In genomic region chr3:100618511-100618910, GRCm38 (mm10) we compare ENCODE assay signal across 20 mouse cellular contexts.
DNase-seq lines count a peak whose midpoint lies in the region; ATAC-seq and TF ChIP-seq lines count a peak whose summit lies in the region.
"Had no signal": no experiment of that assay in that cellular context is flagged by ENCODE, and none has a peak within 500 bp of the region (broad histone marks: within the 10 kb centered on the region; RNA-seq: fewer than 3 reads in every experiment).

No protein-coding gene starts in this region.

- H3K9me3 ChIP-seq in forebrain, postnatal 0 days (ENCODE audit: low read length): no peaks in the 10 kb centered on the region
- H3K9me3 ChIP-seq: embryonic facial prominence, embryonic 13.5 days; G1E; hindbrain, embryonic 12.5 days; kidney, embryonic 15.5 days; limb, embryonic 15.5 days; lung, embryonic 15.5 days; midbrain, embryonic 13.5 days had no signal

- 82% methylated on average over 4 of the region's 4 CpGs for WGBS in forebrain, postnatal 0 days

- no peak overlapping the region for H3K27ac ChIP-seq in forebrain, postnatal 0 days (ENCODE audit: low read depth, low read length)
- H3K27ac ChIP-seq: embryonic facial prominence, embryonic 13.5 days; hindbrain, embryonic 12.5 days; kidney, embryonic 15.5 days; limb, embryonic 15.5 days; lung, embryonic 15.5 days; midbrain, embryonic 13.5 days had no signal

- peak; percentile 58 for ATAC-seq in common myeloid progenitor, adult 5-6 weeks (replicated peaks; ENCODE audit: low read depth, poor library complexity, severe bottlenecking)
- no peak for ATAC-seq in forebrain, postnatal 0 days
- ATAC-seq: CD4-positive, CD25-positive, alpha-beta regulatory T cell, adult 4 months; forebrain, embryonic 16.5 days; inflammation-experienced regulatory T-cells, adult 6 months; midbrain, embryonic 13.5 days had no signal

- no peak overlapping the region for H3K9ac ChIP-seq in forebrain, postnatal 0 days
- H3K9ac ChIP-seq: embryonic facial prominence, embryonic 13.5 days; hindbrain, embryonic 12.5 days; kidney, embryonic 15.5 days; limb, embryonic 15.5 days; lung, embryonic 15.5 days; midbrain, embryonic 13.5 days had no signal

- DNase-seq in layer of hippocampus, adult 11-12 months (ENCODE audit: low spot score): peak; percentile 32
- DNase-seq in layer of hippocampus, postnatal 25 days (ENCODE audit: extremely low spot score in 1 of 2, low spot score in 1 of 2): no peak
- peak; percentile 18 for DNase-seq in lung, postnatal 14 days
- DNase-seq in skeletal muscle tissue, adult 2 months (ENCODE audit: low read depth, low spot score): peak; percentile 12
- no peak for DNase-seq in forebrain, postnatal 0 days
- no peak for DNase-seq in kidney, postnatal 36 days
- DNase-seq: cerebellum, adult 8-10 months; spleen, adult 18-20 months; thymus, adult 2 months had no signal

- no peaks in the 10 kb centered on the region for H3K27me3 ChIP-seq in forebrain, postnatal 0 days (ENCODE audit: insufficient read depth, low read length)
- H3K27me3 ChIP-seq: embryonic facial prominence, embryonic 13.5 days; hindbrain, embryonic 12.5 days; kidney, embryonic 15.5 days; limb, embryonic 15.5 days; lung, embryonic 15.5 days; midbrain, embryonic 13.5 days had no signal

- no peaks in the 10 kb centered on the region for H3K36me3 ChIP-seq in forebrain, postnatal 0 days (ENCODE audit: insufficient read depth)
- H3K36me3 ChIP-seq: embryonic facial prominence, embryonic 13.5 days; hindbrain, embryonic 12.5 days; lung, embryonic 15.5 days; midbrain, embryonic 13.5 days had no signal

- no peak for TF ChIP-seq CTCF in forebrain, postnatal 0 days (IDR thresholded peaks at IDR 0.05; ENCODE audit: low read depth)

- no peaks in the 10 kb centered on the region for H3K4me1 ChIP-seq in forebrain, postnatal 0 days (ENCODE audit: insufficient read depth)
- H3K4me1 ChIP-seq: embryonic facial prominence, embryonic 13.5 days; hindbrain, embryonic 12.5 days; kidney, embryonic 15.5 days; limb, embryonic 15.5 days; midbrain, embryonic 13.5 days had no signal

- no peak overlapping the region for H3K4me3 ChIP-seq in forebrain, postnatal 0 days (ENCODE audit: low read depth, low read length)
- H3K4me3 ChIP-seq: embryonic facial prominence, embryonic 13.5 days; hindbrain, embryonic 12.5 days; kidney, embryonic 15.5 days; limb, embryonic 15.5 days; lung, embryonic 15.5 days; midbrain, embryonic 13.5 days had no signal

- H3K4me2 ChIP-seq in forebrain, postnatal 0 days (ENCODE audit: low read depth): no peak overlapping the region
- H3K4me2 ChIP-seq: embryonic facial prominence, embryonic 13.5 days; hindbrain, embryonic 12.5 days; kidney, embryonic 15.5 days; limb, embryonic 15.5 days; lung, embryonic 15.5 days; midbrain, embryonic 13.5 days had no signal

Comparison
In these comparisons a context has a peak if more than half of its experiments do, and no peak if none do; other contexts are left out.
1. DNase-seq: peak in layer of hippocampus, adult 11-12 months (single experiment), lung, postnatal 14 days (single experiment) and skeletal muscle tissue, adult 2 months (single experiment); none in layer of hippocampus, postnatal 25 days (0 of 2), forebrain, postnatal 0 days (single experiment) and kidney, postnatal 36 days (0 of 2).